Mouse (Mus musculus): ENCODE results near the gene Dhrs3.
A peak's percentile ranks its signal among the peaks of the same experiment; 100 is the strongest.

Dhrs3 gene

GRCm38 (mm10) chr4:144892133-144892936 lies at the start of gene Dhrs3:
Dhrs3 (plus strand) TSS chr4:144892827.
- peak; percentile 89 for DNase-seq (ENCODE audit: low spot score)

- no peak for DNase-seq (ENCODE audit: low spot score)
Measured at GRCm38 (mm10) chr4:144861756-144862505, 30.7 kb upstream of the Dhrs3 start.

- no peak for DNase-seq (ENCODE audit: low spot score)
Measured at GRCm38 (mm10) chr4:144867926-144868325, 24.7 kb upstream of the Dhrs3 start.

- no peak for DNase-seq (ENCODE audit: low spot score)
Measured at GRCm38 (mm10) chr4:144868584-144868983, 24.0 kb upstream of the Dhrs3 start.

- no peak for DNase-seq (ENCODE audit: low spot score)
Measured at GRCm38 (mm10) chr4:144872905-144873304, 19.7 kb upstream of the Dhrs3 start.

GRCm38 (mm10) chr4:144875576-144876093 lies 17.0 kb upstream of the Dhrs3 start:
- no peak for DNase-seq (ENCODE audit: low spot score)

- DNase-seq (ENCODE audit: low spot score) = no peak
Measured at GRCm38 (mm10) chr4:144879549-144879948, 13.1 kb upstream of the Dhrs3 start.

- DNase-seq (ENCODE audit: low spot score) = no peak
Measured at GRCm38 (mm10) chr4:144881376-144881775, 11.3 kb upstream of the Dhrs3 start.

- DNase-seq (ENCODE audit: low spot score) = no peak
Measured at GRCm38 (mm10) chr4:144882881-144883331, 9.7 kb upstream of the Dhrs3 start.

- DNase-seq (ENCODE audit: low spot score) = no peak
Measured at GRCm38 (mm10) chr4:144886460-144886859, 6.2 kb upstream of the Dhrs3 start.

- peak; percentile 11 for DNase-seq (ENCODE audit: low spot score)
Measured at GRCm38 (mm10) chr4:144888750-144889149, 3.9 kb upstream of the Dhrs3 start.

- no peak for DNase-seq (ENCODE audit: low spot score)
Measured at GRCm38 (mm10) chr4:144889505-144890301, 2.9 kb upstream of the Dhrs3 start.

GRCm38 (mm10) chr4:144890690-144891120 lies 1.9 kb upstream of the Dhrs3 start:
- DNase-seq (ENCODE audit: low spot score) = peak; percentile 68

- peak; percentile 38 for DNase-seq (ENCODE audit: low spot score)
Measured at GRCm38 (mm10) chr4:144891121-144891711, 1.4 kb upstream of the Dhrs3 start.

- no peak for DNase-seq (ENCODE audit: low spot score)
Measured at GRCm38 (mm10) chr4:144891743-144892132, 889 bp upstream of the Dhrs3 start.

- no peak for DNase-seq (ENCODE audit: low spot score)
Measured at GRCm38 (mm10) chr4:144892937-144893272, 278 bp downstream of the Dhrs3 start.

- DNase-seq (ENCODE audit: low spot score) = peak; percentile 62
Measured at GRCm38 (mm10) chr4:144893561-144894486, 1.2 kb downstream of the Dhrs3 start.

- peak; percentile 57 for DNase-seq (ENCODE audit: low spot score)
Measured at GRCm38 (mm10) chr4:144894487-144895210, 2.0 kb downstream of the Dhrs3 start.

- peak; percentile 74 for DNase-seq (ENCODE audit: low spot score)
Measured at GRCm38 (mm10) chr4:144895211-144895590, 2.6 kb downstream of the Dhrs3 start.

GRCm38 (mm10) chr4:144896321-144896720 lies 3.7 kb downstream of the Dhrs3 start:
- peak; percentile 69 for DNase-seq (ENCODE audit: low spot score)
